Mouse (Mus musculus) liver, embryonic 11.5 days (tissue): ENCODE measurements around the gene Calm3. TPM values are rescaled to one million over a fixed set of nuclear protein-coding genes. Genes with fewer than 3 reads are reported as not detected.

Experiments
- ATAC-seq: fragments of 200-750 bp; cut with Nextera tagmentation; replicated peaks from 2 replicates; pipeline ENCODE4 v1.8.0; 2017; ENCODE audit warnings: moderate number of reproducible peaks, mild to moderate bottlenecking, moderate TSS enrichment, moderate library complexity; ENCODE audit not compliant: low FRiP score
- DNase-seq: peaks from one replicate; pipeline ENCODE4 v3.0.0-alpha.2; 2017; ENCODE audit warnings: low spot score
- H3K27ac ChIP-seq: fragments of 300-500 bp; sonication (generic); 2 replicates; pipeline ENCODE4 v1.5.1; 2014; ENCODE audit warnings: mild to moderate bottlenecking, low read depth, low read length, control low read depth
- H3K27me3 ChIP-seq: fragments of 300-500 bp; sonication (generic); replicated peaks from 2 replicates; pipeline ENCODE4 v1.6.1; 2014; ENCODE audit warnings: low read length, mixed read lengths; ENCODE audit not compliant: control insufficient read depth, insufficient read depth
- H3K36me3 ChIP-seq: fragments of 300-500 bp; sonication (generic); 2 replicates; pipeline ENCODE4 v1.6.1; 2014; ENCODE audit warnings: mild to moderate bottlenecking, low read length, moderate library complexity, mixed read lengths; ENCODE audit not compliant: control insufficient read depth, insufficient read depth
- H3K4me1 ChIP-seq: fragments of 300-500 bp; sonication (generic); replicated peaks from 2 replicates; pipeline ENCODE4 v1.6.1; 2014; ENCODE audit warnings: low read length, mixed read lengths; ENCODE audit not compliant: control insufficient read depth, insufficient read depth
- H3K4me2 ChIP-seq: fragments of 300-500 bp; sonication (generic); 2 replicates; pipeline ENCODE4 v1.6.1; 2014; ENCODE audit warnings: mild to moderate bottlenecking, control low read depth, moderate library complexity
- H3K4me3 ChIP-seq: fragments of 300-500 bp; sonication (generic); 2 replicates; pipeline ENCODE4 v1.5.1; 2014; ENCODE audit warnings: low read depth, low read length, control low read depth
- H3K9ac ChIP-seq: fragments of 300-500 bp; sonication (generic); 2 replicates; pipeline ENCODE4 v1.6.1; 2014; ENCODE audit warnings: low read depth, low read length, control low read depth
- H3K9me3 ChIP-seq: fragments of 300-500 bp; sonication (generic); 2 replicates; pipeline ENCODE4 v1.6.1; 2016; ENCODE audit warnings: low read length, inconsistent platforms, mixed read lengths; ENCODE audit not compliant: control insufficient read depth
- WGBS: fragments of 180-500 bp; shearing (Covaris S2); extraction: QIAGEN DNeasy Blood & Tissue Kit; methylation state at CpG from one replicate; pipeline ENCODE4 v1.1.7; 2014; 5-methylcytosine and 5-hydroxymethylcytosine counted together
- polyA plus RNA-seq: library from polyadenylated mRNA; unstranded; fragments of >200 nt; fragmentation: Nextera tagmentation; extraction: Ambion mirVana; gene quantifications from 2 replicates; pipeline ENCODE4 v1.2.1, GENCODE M21; 2014

Gene Calm3
- polyA plus RNA-seq, 1 experiment from 2014 or later: 169 TPM

DNA sequence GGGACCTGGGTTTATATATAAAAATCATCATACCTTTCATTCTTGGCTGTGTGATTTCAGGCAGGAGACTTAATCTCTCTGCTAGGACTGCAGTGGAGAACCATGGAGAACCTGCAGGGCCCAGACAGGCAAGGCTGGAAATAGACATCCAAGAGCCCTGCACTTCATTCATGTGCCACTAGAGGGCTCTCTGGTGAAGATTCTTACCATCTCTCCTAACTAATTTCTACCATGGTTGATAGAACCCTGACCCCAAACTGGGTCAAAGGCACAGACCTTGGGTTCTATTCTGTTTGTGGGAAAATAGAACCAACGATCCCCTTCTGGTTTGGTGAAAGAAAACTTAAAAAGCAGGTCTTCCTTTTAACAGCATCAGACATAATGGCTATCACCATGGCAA lies 6.9 kb upstream of the Calm3 start:
- Histone ChIP-seq H3K36me3 (no peaks in the 10 kb centered on the region), H3K9ac (no peak overlapping the region), H3K27ac (no peak overlapping the region), H3K27me3 (no peaks in the 10 kb centered on the region), H3K4me2 (no peak overlapping the region), H3K4me1 (no peaks in the 10 kb centered on the region), H3K4me3 (no peak overlapping the region), H3K9me3 (no peaks in the 10 kb centered on the region)
- WGBS: 4% methylated on average over 1 of the region's 1 CpGs
- ATAC-seq: no peak
- no peak for DNase-seq

DNA sequence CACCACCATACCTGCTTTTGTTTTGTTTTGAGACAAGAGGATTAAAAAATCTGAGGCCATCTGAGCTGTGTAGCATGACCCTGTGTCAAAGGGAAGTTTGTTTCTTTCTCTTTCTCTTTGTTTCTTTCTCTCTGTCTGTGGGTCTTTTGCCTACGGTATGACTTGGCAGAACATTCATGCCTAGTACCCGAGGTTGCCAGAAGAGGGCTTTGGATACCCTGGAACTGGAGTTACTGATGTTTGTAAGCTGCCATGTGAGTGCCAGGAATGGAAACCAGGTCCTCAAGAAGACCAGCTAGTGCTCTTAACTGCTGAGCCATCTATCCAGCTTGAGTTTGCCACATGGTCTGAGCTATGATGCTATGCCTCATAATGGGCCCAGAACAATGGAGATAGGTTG lies 4.4 kb upstream of the Calm3 start:
- H3K27me3 ChIP-seq: no peaks in the 10 kb centered on the region
- ATAC-seq: no peak
- no peak for DNase-seq
- H3K9me3 ChIP-seq: no peaks in the 10 kb centered on the region
- H3K36me3 ChIP-seq: no peaks in the 10 kb centered on the region
- H3K9ac ChIP-seq: no peak overlapping the region
- 30% methylated on average over 2 of the region's 2 CpGs for WGBS
- H3K27ac ChIP-seq: no peak overlapping the region
- H3K4me2 ChIP-seq: no peak overlapping the region
- H3K4me3 ChIP-seq: no peak overlapping the region
- no peaks in the 10 kb centered on the region for H3K4me1 ChIP-seq

DNA sequence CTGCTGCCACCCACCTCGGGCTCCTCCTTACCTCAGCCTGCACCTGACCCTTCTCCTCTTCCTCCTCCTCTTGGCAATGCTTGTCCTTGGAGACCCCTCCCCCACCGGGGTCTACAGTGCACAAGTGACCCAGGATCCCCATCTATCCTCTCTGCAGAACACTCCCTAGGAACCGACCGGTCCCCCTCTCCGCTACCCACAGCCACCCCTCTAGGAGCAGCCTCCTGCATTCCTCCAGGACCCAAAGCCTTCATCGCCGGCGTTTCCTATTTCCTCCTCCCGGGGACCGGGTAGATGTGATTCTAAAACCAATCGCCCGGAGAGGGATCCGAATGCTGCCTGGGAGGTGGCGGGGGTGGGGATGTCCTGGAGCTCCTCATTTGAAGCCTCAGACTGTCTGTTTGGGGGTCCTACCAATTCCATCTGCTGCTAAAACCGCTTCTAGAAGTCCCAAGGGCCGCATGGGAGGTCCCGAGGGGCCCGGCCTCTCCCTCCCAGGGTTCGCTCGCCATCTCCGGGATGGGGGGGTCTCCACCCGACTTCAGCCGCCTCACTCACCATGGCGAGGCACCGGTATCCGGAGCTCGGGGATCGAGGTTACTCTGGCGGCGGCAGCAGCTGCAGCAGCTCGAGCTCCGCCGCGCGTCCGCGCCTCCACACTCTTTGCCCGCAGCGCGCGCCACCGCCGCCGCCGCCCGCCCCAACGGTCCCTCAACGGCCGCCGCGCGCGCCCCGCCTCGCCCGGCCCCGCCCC lies 454 bp downstream of the Calm3 start:
- Histone ChIP-seq H3K27ac (peak overlapping the region; percentile 96), H3K4me2 (peak overlapping the region; percentile 98), H3K36me3 (peaks cover 19% of the 10 kb centered on the region), H3K27me3 (no peaks in the 10 kb centered on the region), H3K9ac (peak overlapping the region; percentile 95), H3K9me3 (no peaks in the 10 kb centered on the region), H3K4me3 (peak overlapping the region; percentile 96), H3K4me1 (peaks cover 38% of the 10 kb centered on the region)
- under 1% methylated on average over 55 of the region's 57 CpGs for WGBS
- DNase-seq: no peak
- no peak for ATAC-seq

DNA sequence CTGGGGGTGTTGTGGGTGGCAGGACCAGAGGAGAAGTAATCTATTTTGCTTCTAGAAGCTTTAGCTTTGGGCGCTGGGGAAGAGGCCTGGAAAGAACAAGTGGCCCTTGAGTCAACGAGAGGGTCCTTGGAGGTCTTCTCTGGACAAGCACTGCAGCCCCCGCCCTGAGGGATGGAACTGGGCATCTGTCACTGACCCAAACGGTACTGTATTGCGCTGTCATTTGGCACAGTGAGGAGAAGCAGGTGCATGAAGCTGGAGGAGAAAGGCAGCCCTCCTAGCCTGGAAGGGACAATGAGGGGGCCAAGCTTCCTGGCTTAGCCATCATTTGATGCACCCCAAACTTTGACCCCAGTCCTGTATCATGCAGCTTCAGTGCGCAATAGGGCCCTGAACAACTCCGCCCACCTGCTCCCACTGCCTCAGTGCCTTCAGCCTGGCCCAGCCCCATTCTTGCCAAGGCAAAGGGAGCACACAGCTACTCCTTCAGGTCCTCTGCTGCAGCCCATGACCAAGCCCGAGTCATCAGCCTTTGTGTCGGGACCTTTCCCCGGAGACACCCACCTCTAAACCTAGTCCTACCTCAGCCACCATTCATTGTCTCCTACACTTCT lies 1.4 kb downstream of the Calm3 start:
- no peak for DNase-seq
- Histone ChIP-seq H3K9ac (peak overlapping the region; percentile 95), H3K27me3 (no peaks in the 10 kb centered on the region), H3K36me3 (peaks cover 28% of the 10 kb centered on the region), H3K4me2 (peak overlapping the region; percentile 98), H3K4me1 (peaks cover 38% of the 10 kb centered on the region), H3K27ac (peak overlapping the region; percentile 96; the same call in 1 of the 2 replicates), H3K4me3 (peak overlapping the region; percentile 96), H3K9me3 (no peaks in the 10 kb centered on the region)
- 45% methylated on average over 10 of the region's 10 CpGs for WGBS
- no peak for ATAC-seq

DNA sequence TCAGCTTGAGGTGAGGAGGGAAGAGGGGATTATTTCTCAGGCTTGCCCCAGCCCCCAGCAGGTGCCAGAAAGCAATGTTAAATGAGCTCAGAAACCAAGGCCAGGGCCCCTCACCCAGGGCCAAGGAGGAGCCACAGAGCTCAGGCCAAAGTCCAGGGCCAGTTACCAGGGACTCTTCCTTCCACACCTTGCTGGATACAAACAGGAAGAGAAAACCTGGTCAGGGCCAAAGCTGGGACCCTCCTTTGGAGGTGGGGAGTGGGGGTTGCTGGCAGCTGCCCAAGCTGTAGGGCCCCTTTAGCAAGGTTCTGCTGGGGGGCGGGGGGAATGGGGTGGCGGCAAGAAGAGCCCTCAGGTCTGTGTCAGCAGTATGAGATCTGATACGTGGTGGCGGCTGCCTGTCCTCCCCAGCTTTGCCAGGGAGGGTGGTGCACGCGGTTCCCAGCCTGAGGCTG lies 2.0 kb downstream of the Calm3 start:
- H3K9me3 ChIP-seq: no peaks in the 10 kb centered on the region
- peak overlapping the region; percentile 96 for H3K4me3 ChIP-seq
- H3K4me2 ChIP-seq: peak overlapping the region; percentile 98
- H3K27ac ChIP-seq: peak overlapping the region; percentile 45; the same call in 1 of the 2 replicates
- H3K4me1 ChIP-seq: peaks cover 38% of the 10 kb centered on the region
- WGBS: 23% methylated on average over 6 of the region's 6 CpGs
- peaks cover 34% of the 10 kb centered on the region for H3K36me3 ChIP-seq
- H3K9ac ChIP-seq: peak overlapping the region; percentile 95
- no peak for DNase-seq
- H3K27me3 ChIP-seq: no peaks in the 10 kb centered on the region
- no peak for ATAC-seq

DNA sequence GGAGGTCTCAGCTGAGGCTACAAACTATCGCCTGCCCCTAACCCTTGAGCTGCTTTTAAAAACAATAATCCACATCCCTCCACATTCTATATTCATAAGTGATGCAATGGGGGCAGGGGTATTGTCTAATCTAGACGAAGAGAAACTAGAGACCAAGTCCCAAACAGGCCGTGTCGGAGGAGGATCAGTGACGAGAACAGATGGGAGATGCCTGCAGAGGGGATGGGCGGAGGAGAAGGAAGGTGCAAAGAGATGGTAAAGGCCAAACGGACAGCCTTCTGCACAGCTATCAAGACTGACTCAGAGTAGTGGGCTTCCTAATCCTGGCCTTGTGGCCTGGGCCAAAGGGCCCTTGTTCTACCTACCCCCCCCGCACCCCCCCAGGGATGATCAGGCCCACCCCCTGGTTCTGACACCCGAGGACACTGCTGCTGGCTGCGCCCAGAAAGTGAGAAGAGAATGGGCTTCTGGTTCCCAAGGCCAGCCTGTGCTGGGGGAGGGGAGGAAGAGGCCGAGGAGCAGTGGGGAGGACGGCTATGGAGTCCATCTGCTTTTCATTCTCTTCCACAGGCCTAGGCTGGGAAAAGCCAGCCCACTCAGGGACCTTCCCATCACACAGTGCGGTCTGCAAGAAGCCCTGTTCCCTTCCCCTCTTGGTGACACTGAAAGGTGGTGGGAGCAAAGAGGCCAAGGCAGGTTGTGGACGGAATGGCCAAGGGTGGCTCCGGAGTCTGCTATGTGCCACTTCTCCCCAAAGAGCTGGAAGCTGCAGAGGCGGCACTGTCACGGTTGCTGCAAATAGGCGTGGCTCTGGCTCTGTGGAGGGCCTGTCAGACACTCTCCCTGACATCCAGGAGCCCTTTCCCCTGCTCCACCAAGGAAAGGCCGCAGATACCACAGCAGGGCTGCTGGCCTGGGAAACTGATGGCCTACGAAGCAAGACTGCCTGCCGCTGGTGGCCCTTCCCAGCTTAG lies 2.8 kb downstream of the Calm3 start:
- DNase-seq: no peak
- no peaks in the 10 kb centered on the region for H3K9me3 ChIP-seq
- H3K4me2 ChIP-seq: peak overlapping the region; percentile 98
- no peaks in the 10 kb centered on the region for H3K27me3 ChIP-seq
- H3K27ac ChIP-seq: peak overlapping the region; percentile 45; the same call in 1 of the 2 replicates
- WGBS: 66% methylated on average over 21 of the region's 21 CpGs
- peaks cover 40% of the 10 kb centered on the region for H3K36me3 ChIP-seq
- H3K4me3 ChIP-seq: peak overlapping the region; percentile 96
- H3K9ac ChIP-seq: peak overlapping the region; percentile 95
- H3K4me1 ChIP-seq: peaks cover 38% of the 10 kb centered on the region
- ATAC-seq: no peak

DNA sequence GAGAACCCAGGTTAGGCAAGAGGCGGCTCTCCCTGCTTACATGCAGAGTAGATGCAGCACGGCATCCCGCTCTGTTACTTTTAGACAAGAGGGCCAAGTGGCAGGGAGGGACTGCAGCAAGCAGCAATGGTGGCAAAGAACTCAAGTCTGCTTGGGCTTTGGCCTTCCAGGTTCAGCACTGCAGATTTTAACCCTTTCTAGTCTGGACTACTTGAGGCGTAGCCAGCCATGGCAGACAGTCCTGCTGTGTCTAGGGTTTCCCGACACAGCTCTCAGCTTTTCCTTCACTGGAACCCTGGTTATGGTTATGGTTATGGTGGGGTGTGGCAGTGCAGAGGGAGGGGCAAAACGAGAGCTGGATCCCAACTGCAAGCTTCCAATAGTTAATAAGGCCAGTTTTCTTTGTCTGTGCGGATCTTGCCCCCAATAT lies 3.7 kb downstream of the Calm3 start:
- Histone ChIP-seq H3K36me3 (peaks cover 42% of the 10 kb centered on the region), H3K27me3 (no peaks in the 10 kb centered on the region), H3K9me3 (no peaks in the 10 kb centered on the region), H3K27ac (0 out of 2 replicates have a peak overlapping the region, but pooled peaks have one; percentile 22), H3K4me1 (peaks cover 38% of the 10 kb centered on the region), H3K4me3 (no peak overlapping the region; the same call in 1 of the 2 replicates), H3K4me2 (0 out of 2 replicates have a peak overlapping the region, but pooled peaks have one; percentile 8), H3K9ac (no peak overlapping the region)
- no peak for ATAC-seq
- no peak for DNase-seq
- 86% methylated on average over 7 of the region's 7 CpGs for WGBS
